Mouse (Mus musculus): ENCODE data around the gene Rnaset2a.
"Not testable (repeated sequence)": the region's sequence is repeated elsewhere in the genome, so short reads cannot be mapped to it uniquely, and the experiment has no call there.

The Rnaset2a gene

GRCm38 (mm10) chr17:8130849-8131248, 17.0 kb downstream of the Rnaset2a start:
- not testable (repeated sequence) for DNase-seq

GRCm38 (mm10) chr17:8129578-8129977, 18.3 kb downstream of the Rnaset2a start:
- not testable (repeated sequence) for DNase-seq

- DNase-seq, result not testable (repeated sequence)
These were observed 19.4 kb downstream of the Rnaset2a start for GRCm38 (mm10) chr17:8128326-8128993.

GRCm38 (mm10) chr17:8124586-8124985, 23.3 kb downstream of the Rnaset2a start:
- not testable (repeated sequence) for DNase-seq

- DNase-seq, result not testable (repeated sequence)
These were observed 24.9 kb downstream of the Rnaset2a start for GRCm38 (mm10) chr17:8122974-8123373.

GRCm38 (mm10) chr17:8116928-8117327, 31.0 kb downstream of the Rnaset2a start:
- DNase-seq, result not testable (repeated sequence)

GRCm38 (mm10) chr17:8116378-8116777, 31.5 kb downstream of the Rnaset2a start:
- DNase-seq, result peak in 1 of 2 experiments; percentile 17

GRCm38 (mm10) chr17:8112199-8112598, 35.7 kb downstream of the Rnaset2a start:
- not testable (repeated sequence) for DNase-seq

GRCm38 (mm10) chr17:8101297-8101609, 46.6 kb downstream of the Rnaset2a start:
- not testable (repeated sequence) for DNase-seq

- not testable (repeated sequence) for DNase-seq
These were observed 47.2 kb downstream of the Rnaset2a start for GRCm38 (mm10) chr17:8100405-8101296.

GRCm38 (mm10) chr17:8096199-8096598, 51.7 kb downstream of the Rnaset2a start:
- not testable (repeated sequence) for DNase-seq

- not testable (repeated sequence) for DNase-seq
These were observed 52.2 kb downstream of the Rnaset2a start for GRCm38 (mm10) chr17:8095653-8096052.

GRCm38 (mm10) chr17:8092537-8093526, 55.1 kb downstream of the Rnaset2a start:
- not testable (repeated sequence) for DNase-seq

- DNase-seq, result not testable (repeated sequence)
These were observed 56.6 kb downstream of the Rnaset2a start for GRCm38 (mm10) chr17:8091320-8091719.

GRCm38 (mm10) chr17:8069847-8070246, 78.0 kb downstream of the Rnaset2a start:
- not testable (repeated sequence) for DNase-seq
